Mouse (Mus musculus): ENCODE results near the gene Ndc1. TPM values are rescaled to one million over a fixed set of nuclear protein-coding genes. Genes with fewer than 3 reads are reported as not detected.

Gene Ndc1
- 56.0 and 61.7 TPM in 2 replicates for polyA plus RNA-seq (2014; fragmentation: Nextera tagmentation; extraction: Ambion mirVana)

DNA sequence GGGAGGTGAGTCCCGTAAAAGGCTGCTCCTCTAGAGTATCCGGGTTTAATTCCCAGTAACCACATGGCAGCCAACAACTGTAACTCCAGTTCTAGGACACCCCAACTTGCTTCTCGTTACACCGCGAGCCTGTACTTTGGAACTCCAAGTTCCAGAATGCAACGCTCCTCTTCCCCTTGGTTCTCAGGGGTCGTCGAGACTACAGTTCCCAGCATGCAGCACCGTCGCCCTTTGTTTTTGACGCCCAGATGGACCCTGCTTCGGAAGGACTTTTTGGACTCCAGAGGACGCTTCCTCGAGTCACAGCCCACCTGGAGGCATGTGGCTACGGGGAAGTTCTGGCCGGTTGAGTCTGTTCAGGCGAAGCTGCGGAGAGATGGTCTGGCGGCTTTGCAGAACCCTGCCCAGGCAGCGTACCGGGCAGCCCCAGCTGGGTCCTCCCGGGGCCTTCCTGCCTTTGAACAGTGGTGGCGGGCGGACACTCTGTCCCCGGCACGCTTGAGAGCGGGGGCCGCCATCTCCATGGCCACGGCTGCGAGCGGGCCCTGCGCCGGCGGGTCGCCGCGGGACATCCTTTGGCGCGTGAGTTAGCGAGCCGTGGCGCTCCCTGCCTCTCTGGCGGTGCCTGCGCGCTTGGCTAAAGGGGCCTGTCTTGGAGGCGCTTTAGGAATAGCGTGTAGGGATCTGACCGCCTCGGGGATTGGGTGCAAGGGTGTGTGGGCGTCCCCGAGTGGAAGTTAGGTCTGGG lies at the start of gene Ndc1:
TSS of gene Ndc1 (plus strand) at position 218 of the 748 bp plus-strand sequence.
- Histone ChIP-seq H3K27me3 (ENCODE audit: control insufficient read depth, insufficient read depth, low read length) (no peaks in the 10 kb centered on the region), H3K4me2 (ENCODE audit: low read depth, low read length) (peak within 1 kb of the TSS; percentile 70), H3K36me3 (replicated peaks; ENCODE audit: control insufficient read depth, insufficient read depth, low read depth, low read length) (no peaks in the 10 kb centered on the region; the same call in 1 of the 2 replicates), H3K27ac (replicated peaks; ENCODE audit: low read depth, low read length) (peak within 1 kb of the TSS; percentile 81), H3K4me3 (ENCODE audit: low read depth, low read length) (peak within 1 kb of the TSS; percentile 88), H3K4me1 (ENCODE audit: control insufficient read depth, insufficient read depth, low read length) (no peaks in the 10 kb centered on the region; the same call in 1 of the 2 replicates), H3K9ac (replicated peaks; ENCODE audit: low read length) (peak within 1 kb of the TSS; percentile 83), H3K9me3 (replicated peaks; ENCODE audit: control insufficient read depth, low read length) (no peaks in the 10 kb centered on the region)
- ATAC-seq (replicated peaks; ENCODE audit: insufficient number of reproducible peaks, low FRiP score, low TSS enrichment, low read depth), result peak; percentile 96
- DNase-seq (ENCODE audit: low spot score), result peak; percentile 95
- WGBS, result under 1% methylated on average over 49 of the region's 51 CpGs

DNA sequence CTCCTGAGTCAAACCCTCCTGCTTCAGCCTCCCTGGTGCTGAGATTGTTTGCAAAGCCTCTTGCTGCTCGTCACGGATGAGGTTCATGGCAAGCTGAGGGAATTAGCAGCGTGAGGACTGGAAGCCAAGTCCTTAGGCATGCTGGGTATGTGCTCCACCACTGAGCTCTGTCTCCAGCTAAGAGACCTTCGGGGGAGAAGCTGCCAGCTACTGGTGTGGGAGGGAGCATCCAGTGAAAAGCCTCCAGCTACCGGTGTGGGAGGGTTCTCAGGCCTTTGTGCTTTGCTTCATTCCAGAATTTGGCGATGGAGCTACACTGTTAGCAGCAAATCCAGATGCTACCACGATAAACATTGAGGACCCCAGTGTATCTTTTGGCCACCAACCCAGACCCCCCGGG lies 48.9 kb upstream of the Ndc1 start:
- no peak overlapping the region for H3K4me3 ChIP-seq (ENCODE audit: low read depth, low read length)

DNA sequence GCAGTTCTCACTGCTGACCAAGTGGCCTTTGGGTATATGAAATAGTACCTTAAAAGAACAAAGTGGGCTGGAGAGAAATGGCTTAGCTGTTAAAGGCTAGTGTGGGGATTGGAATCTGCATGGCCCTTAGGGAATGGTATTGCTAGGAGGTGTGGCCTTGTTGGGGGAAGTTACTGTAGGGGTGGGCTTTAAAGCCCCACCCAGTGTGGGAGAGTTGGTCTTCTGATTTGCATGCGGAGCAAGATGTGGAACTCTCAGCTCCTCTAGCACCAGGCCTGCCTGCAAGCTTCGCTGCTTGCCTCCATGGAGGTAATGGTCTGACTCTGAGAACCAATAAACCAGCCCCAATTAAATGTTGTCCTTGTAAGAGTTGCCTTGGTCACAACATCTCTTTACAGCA lies 46.5 kb upstream of the Ndc1 start:
- Histone ChIP-seq H3K9ac (replicated peaks; ENCODE audit: low read length) (no peak overlapping the region), H3K27ac (replicated peaks; ENCODE audit: low read depth, low read length) (no peak overlapping the region), H3K4me1 (ENCODE audit: control insufficient read depth, insufficient read depth, low read length) (no peaks in the 10 kb centered on the region), H3K36me3 (replicated peaks; ENCODE audit: control insufficient read depth, insufficient read depth, low read depth, low read length) (no peaks in the 10 kb centered on the region; the same call in 1 of the 2 replicates), H3K4me2 (ENCODE audit: low read depth, low read length) (no peak overlapping the region), H3K27me3 (ENCODE audit: control insufficient read depth, insufficient read depth, low read length) (no peaks in the 10 kb centered on the region), H3K9me3 (replicated peaks; ENCODE audit: control insufficient read depth, low read length) (no peaks in the 10 kb centered on the region), H3K4me3 (ENCODE audit: low read depth, low read length) (no peak overlapping the region)
- ATAC-seq (replicated peaks; ENCODE audit: insufficient number of reproducible peaks, low FRiP score, low TSS enrichment, low read depth) (no peak), DNase-seq (ENCODE audit: low spot score) (no peak)
- 78% methylated on average over 2 of the region's 2 CpGs for WGBS

More for the DNA sequence above, 48.9 kb upstream of the Ndc1 start:
- no peaks in the 10 kb centered on the region; the same call in 1 of the 2 replicates for H3K4me1 ChIP-seq (ENCODE audit: control insufficient read depth, insufficient read depth, low read length)
- H3K4me2 ChIP-seq (ENCODE audit: low read depth, low read length), result no peak overlapping the region
- 83% methylated on average over 8 of the region's 8 CpGs for WGBS
- H3K27me3 ChIP-seq (ENCODE audit: control insufficient read depth, insufficient read depth, low read length), result no peaks in the 10 kb centered on the region
- DNase-seq (ENCODE audit: low spot score) (no peak), ATAC-seq (replicated peaks; ENCODE audit: insufficient number of reproducible peaks, low FRiP score, low TSS enrichment, low read depth) (no peak)
- H3K36me3 ChIP-seq (replicated peaks; ENCODE audit: control insufficient read depth, insufficient read depth, low read depth, low read length), result no peaks in the 10 kb centered on the region; the same call in 1 of the 2 replicates
- no peak overlapping the region for H3K9ac ChIP-seq (replicated peaks; ENCODE audit: low read length)
- H3K27ac ChIP-seq (replicated peaks; ENCODE audit: low read depth, low read length), result no peak overlapping the region
- H3K9me3 ChIP-seq (replicated peaks; ENCODE audit: control insufficient read depth, low read length), result no peaks in the 10 kb centered on the region

DNA sequence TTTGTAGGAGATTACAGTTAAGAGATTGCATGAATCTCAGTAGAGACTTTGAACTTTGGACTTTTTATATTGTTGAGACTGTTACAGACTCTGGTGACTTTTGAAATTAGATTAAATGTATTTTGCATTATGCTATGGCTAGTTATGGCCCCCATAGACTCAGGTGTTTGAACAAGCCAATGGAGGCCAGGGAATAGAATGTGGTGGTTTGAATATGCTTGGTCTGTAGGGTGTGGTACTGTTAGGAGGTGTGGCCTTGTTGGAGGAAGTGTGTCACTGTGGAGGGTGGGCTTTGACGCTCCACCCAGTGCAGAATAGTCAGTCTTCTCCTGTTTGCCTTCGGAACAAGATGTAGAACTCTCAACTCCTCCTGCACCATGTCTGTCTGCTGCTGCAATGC lies 44.5 kb upstream of the Ndc1 start:
- DNase-seq (ENCODE audit: low spot score) (no peak), ATAC-seq (replicated peaks; ENCODE audit: insufficient number of reproducible peaks, low FRiP score, low TSS enrichment, low read depth) (no peak)
- H3K4me1 ChIP-seq (ENCODE audit: control insufficient read depth, insufficient read depth, low read length), result no peaks in the 10 kb centered on the region
- no peak overlapping the region for H3K4me2 ChIP-seq (ENCODE audit: low read depth, low read length)
- H3K9ac ChIP-seq (replicated peaks; ENCODE audit: low read length), result no peak overlapping the region
- H3K9me3 ChIP-seq (replicated peaks; ENCODE audit: control insufficient read depth, low read length), result no peaks in the 10 kb centered on the region
- no peak overlapping the region for H3K27ac ChIP-seq (replicated peaks; ENCODE audit: low read depth, low read length)
- H3K36me3 ChIP-seq (replicated peaks; ENCODE audit: control insufficient read depth, insufficient read depth, low read depth, low read length), result no peaks in the 10 kb centered on the region; the same call in 1 of the 2 replicates
- WGBS, result 94% methylated on average over 2 of the region's 2 CpGs
- H3K27me3 ChIP-seq (ENCODE audit: control insufficient read depth, insufficient read depth, low read length), result no peaks in the 10 kb centered on the region
- no peak overlapping the region for H3K4me3 ChIP-seq (ENCODE audit: low read depth, low read length)

DNA sequence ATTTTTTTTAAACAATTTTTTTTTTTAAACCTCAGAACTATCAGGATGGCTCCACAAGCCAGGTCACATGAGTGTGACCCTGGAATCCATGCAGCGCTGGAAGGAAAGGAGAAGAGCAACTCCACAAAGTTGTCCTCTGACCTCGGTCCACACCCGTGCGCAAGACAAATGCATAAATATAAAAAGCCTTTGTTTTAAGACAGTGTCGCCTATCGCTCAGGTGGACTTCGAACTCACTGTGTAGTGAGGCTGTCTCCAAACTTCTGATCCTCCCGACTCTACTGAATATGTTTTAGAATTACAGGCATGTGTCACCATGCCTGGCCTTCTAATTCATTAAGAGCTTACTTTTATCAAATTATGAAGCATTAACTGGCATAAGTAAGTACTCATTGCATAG lies 39.1 kb upstream of the Ndc1 start:
- Histone ChIP-seq H3K27me3 (ENCODE audit: control insufficient read depth, insufficient read depth, low read length) (no peaks in the 10 kb centered on the region), H3K9ac (replicated peaks; ENCODE audit: low read length) (no peak overlapping the region), H3K4me1 (ENCODE audit: control insufficient read depth, insufficient read depth, low read length) (no peaks in the 10 kb centered on the region), H3K9me3 (replicated peaks; ENCODE audit: control insufficient read depth, low read length) (no peaks in the 10 kb centered on the region), H3K36me3 (replicated peaks; ENCODE audit: control insufficient read depth, insufficient read depth, low read depth, low read length) (no peaks in the 10 kb centered on the region), H3K27ac (replicated peaks; ENCODE audit: low read depth, low read length) (no peak overlapping the region), H3K4me2 (ENCODE audit: low read depth, low read length) (no peak overlapping the region), H3K4me3 (ENCODE audit: low read depth, low read length) (no peak overlapping the region)
- ATAC-seq (replicated peaks; ENCODE audit: insufficient number of reproducible peaks, low FRiP score, low TSS enrichment, low read depth) (no peak), DNase-seq (ENCODE audit: low spot score) (no peak)
- WGBS, result 92% methylated on average over 8 of the region's 8 CpGs

DNA sequence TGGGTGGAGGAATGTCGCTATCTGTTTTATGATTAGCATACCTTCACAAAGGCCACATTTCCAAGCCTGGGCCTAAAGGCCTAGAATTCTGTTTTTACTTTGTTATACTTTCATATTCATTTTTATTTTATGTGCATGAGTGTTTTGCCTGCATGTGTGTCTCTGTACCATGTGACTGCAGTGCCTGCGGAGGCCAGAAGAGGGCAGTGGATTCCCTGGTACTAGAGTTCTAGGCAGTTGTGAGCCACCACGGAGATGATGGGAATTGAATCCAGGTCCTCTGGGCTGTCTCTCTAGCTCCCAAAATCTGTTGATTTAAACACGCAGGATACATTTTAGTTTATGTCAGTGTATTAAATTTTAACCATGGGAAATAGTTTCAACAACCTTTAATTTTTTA lies 34.1 kb upstream of the Ndc1 start:
- no peak overlapping the region for H3K4me2 ChIP-seq (ENCODE audit: low read depth, low read length)
- no peak for ATAC-seq (replicated peaks; ENCODE audit: insufficient number of reproducible peaks, low FRiP score, low TSS enrichment, low read depth)
- WGBS, result 91% methylated on average over 4 of the region's 4 CpGs

DNA sequence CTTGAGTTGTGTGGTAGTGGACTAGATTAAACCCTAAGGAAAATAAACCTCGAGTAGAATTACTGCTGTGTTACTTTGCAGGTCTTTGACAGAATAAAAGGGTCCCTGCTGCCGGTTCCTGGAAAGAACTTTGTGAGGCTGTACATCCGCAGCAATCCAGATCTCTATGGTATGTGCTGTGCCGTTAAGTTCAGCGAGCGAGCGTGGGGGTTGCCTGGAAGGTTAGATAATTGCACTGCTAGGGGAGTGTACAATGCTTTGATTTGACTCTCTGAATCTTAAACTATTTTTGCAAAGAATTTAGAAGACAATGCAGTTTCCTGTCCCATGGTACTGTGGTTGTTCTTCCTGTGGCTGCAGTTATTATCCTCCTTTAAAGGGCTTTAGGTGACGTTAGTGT lies 31.2 kb upstream of the Ndc1 start:
- Histone ChIP-seq H3K27ac (replicated peaks; ENCODE audit: low read depth, low read length) (no peak overlapping the region), H3K4me3 (ENCODE audit: low read depth, low read length) (no peak overlapping the region), H3K4me1 (ENCODE audit: control insufficient read depth, insufficient read depth, low read length) (no peaks in the 10 kb centered on the region; the same call in 1 of the 2 replicates), H3K9me3 (replicated peaks; ENCODE audit: control insufficient read depth, low read length) (no peaks in the 10 kb centered on the region), H3K36me3 (replicated peaks; ENCODE audit: control insufficient read depth, insufficient read depth, low read depth, low read length) (no peaks in the 10 kb centered on the region), H3K9ac (replicated peaks; ENCODE audit: low read length) (no peak overlapping the region), H3K27me3 (ENCODE audit: control insufficient read depth, insufficient read depth, low read length) (no peaks in the 10 kb centered on the region), H3K4me2 (ENCODE audit: low read depth, low read length) (no peak overlapping the region)
- DNase-seq (ENCODE audit: low spot score) (no peak), ATAC-seq (replicated peaks; ENCODE audit: insufficient number of reproducible peaks, low FRiP score, low TSS enrichment, low read depth) (no peak)
- 74% methylated on average over 8 of the region's 8 CpGs for WGBS

More for the DNA sequence above, 34.1 kb upstream of the Ndc1 start:
- no peak overlapping the region for H3K9ac ChIP-seq (replicated peaks; ENCODE audit: low read length)
- no peak for DNase-seq (ENCODE audit: low spot score)
- no peaks in the 10 kb centered on the region for H3K9me3 ChIP-seq (replicated peaks; ENCODE audit: control insufficient read depth, low read length)
- H3K4me1 ChIP-seq (ENCODE audit: control insufficient read depth, insufficient read depth, low read length), result no peaks in the 10 kb centered on the region; the same call in 1 of the 2 replicates
- no peaks in the 10 kb centered on the region for H3K36me3 ChIP-seq (replicated peaks; ENCODE audit: control insufficient read depth, insufficient read depth, low read depth, low read length)
- H3K27ac ChIP-seq (replicated peaks; ENCODE audit: low read depth, low read length), result no peak overlapping the region
- H3K27me3 ChIP-seq (ENCODE audit: control insufficient read depth, insufficient read depth, low read length), result no peaks in the 10 kb centered on the region
- no peak overlapping the region for H3K4me3 ChIP-seq (ENCODE audit: low read depth, low read length)

DNA sequence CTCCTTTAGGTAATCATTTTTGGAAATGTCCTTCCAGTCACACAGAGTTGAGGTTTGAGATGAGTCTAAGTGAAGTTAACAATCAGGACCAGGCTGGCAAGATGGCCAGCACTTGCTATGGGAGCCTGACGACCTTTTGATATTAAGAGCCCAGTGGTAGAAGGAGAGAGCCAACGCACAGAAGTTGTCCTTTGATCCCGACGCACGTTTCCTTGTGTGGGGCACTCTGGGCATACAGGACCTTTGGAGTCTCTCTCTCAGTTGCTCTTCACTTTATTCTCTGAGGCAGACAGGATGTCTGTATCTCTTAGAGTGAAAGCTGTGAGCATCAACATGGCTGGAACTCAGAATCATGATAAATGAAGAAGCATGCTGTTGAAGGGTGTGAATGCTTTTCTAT lies 30.1 kb upstream of the Ndc1 start:
- WGBS, result 92% methylated on average over 5 of the region's 5 CpGs
- Histone ChIP-seq H3K9ac (replicated peaks; ENCODE audit: low read length) (no peak overlapping the region), H3K4me2 (ENCODE audit: low read depth, low read length) (no peak overlapping the region)

More for the DNA sequence above, 30.1 kb upstream of the Ndc1 start:
- no peak overlapping the region for H3K27ac ChIP-seq (replicated peaks; ENCODE audit: low read depth, low read length)
- H3K9me3 ChIP-seq (replicated peaks; ENCODE audit: control insufficient read depth, low read length), result no peaks in the 10 kb centered on the region
- DNase-seq (ENCODE audit: low spot score) (no peak), ATAC-seq (replicated peaks; ENCODE audit: insufficient number of reproducible peaks, low FRiP score, low TSS enrichment, low read depth) (no peak)
- H3K4me1 ChIP-seq (ENCODE audit: control insufficient read depth, insufficient read depth, low read length), result no peaks in the 10 kb centered on the region; the same call in 1 of the 2 replicates
- H3K36me3 ChIP-seq (replicated peaks; ENCODE audit: control insufficient read depth, insufficient read depth, low read depth, low read length), result no peaks in the 10 kb centered on the region
- no peaks in the 10 kb centered on the region for H3K27me3 ChIP-seq (ENCODE audit: control insufficient read depth, insufficient read depth, low read length)
- no peak overlapping the region for H3K4me3 ChIP-seq (ENCODE audit: low read depth, low read length)
